Mouse (Mus musculus): Measurements from ENCODE around the gene Zfp385c. TPM values are rescaled to one million over a fixed set of nuclear protein-coding genes. Genes with fewer than 3 reads are reported as not detected.
A peak's percentile ranks its signal among the peaks of the same experiment; 100 is the strongest.

Zfp385c gene
- polyA plus RNA-seq, 1 experiment from 2014 or later = not detected

GRCm38 (mm10) chr11:100611627-100612026, 80.6 kb downstream of the Zfp385c start:
- ATAC-seq (ENCODE audit: insufficient read depth) = no peak
- peaks cover 7% of the 10 kb centered on the region; the same call in 1 of the 2 replicates for H3K36me3 ChIP-seq (replicated peaks)
- no peak overlapping the region for H3K27ac ChIP-seq (replicated peaks)
- H3K9ac ChIP-seq = no peak overlapping the region
- H3K4me1 ChIP-seq (replicated peaks) = peaks cover 17% of the 10 kb centered on the region
- no peak overlapping the region for H3K4me3 ChIP-seq (replicated peaks)
- H3K27me3 ChIP-seq = no peaks in the 10 kb centered on the region
- no peaks in the 10 kb centered on the region for H3K9me3 ChIP-seq (replicated peaks)
- H3K4me2 ChIP-seq = no peak overlapping the region
- WGBS (ENCODE audit: insufficient replicate concordance) = 66% methylated on average over 6 of the region's 6 CpGs

- Histone ChIP-seq H3K4me2 (no peak overlapping the region), H3K9me3 (replicated peaks) (no peaks in the 10 kb centered on the region), H3K36me3 (replicated peaks) (peaks cover 9% of the 10 kb centered on the region), H3K27me3 (no peaks in the 10 kb centered on the region), H3K4me3 (replicated peaks) (no peak overlapping the region), H3K4me1 (replicated peaks) (peaks cover 8% of the 10 kb centered on the region; the same call in 1 of the 2 replicates), H3K27ac (replicated peaks) (no peak overlapping the region), H3K9ac (no peak overlapping the region)
- no peak for ATAC-seq (ENCODE audit: insufficient read depth)
- WGBS (ENCODE audit: insufficient replicate concordance) = 66% methylated on average over 9 of the region's 9 CpGs
Observed at GRCm38 (mm10) chr11:100609997-100610680, 82.1 kb downstream of the Zfp385c start.

- no peaks in the 10 kb centered on the region for H3K27me3 ChIP-seq
- H3K27ac ChIP-seq (replicated peaks) = no peak overlapping the region
- H3K36me3 ChIP-seq (replicated peaks) = peaks cover 10% of the 10 kb centered on the region
- H3K4me3 ChIP-seq (replicated peaks) = no peak overlapping the region
- H3K9me3 ChIP-seq (replicated peaks) = no peaks in the 10 kb centered on the region
- H3K9ac ChIP-seq = no peak overlapping the region
- H3K4me1 ChIP-seq (replicated peaks) = peaks cover 8% of the 10 kb centered on the region; the same call in 1 of the 2 replicates
- WGBS (ENCODE audit: insufficient replicate concordance) = 79% methylated on average over 5 of the region's 5 CpGs
- ATAC-seq (ENCODE audit: insufficient read depth) = no peak
- no peak overlapping the region for H3K4me2 ChIP-seq
Observed at GRCm38 (mm10) chr11:100609355-100609996, 82.8 kb downstream of the Zfp385c start.

- no peak for ATAC-seq (ENCODE audit: insufficient read depth)
- Histone ChIP-seq H3K4me3 (replicated peaks) (no peak overlapping the region), H3K27ac (replicated peaks) (no peak overlapping the region), H3K4me1 (replicated peaks) (peaks cover 8% of the 10 kb centered on the region; the same call in 1 of the 2 replicates), H3K27me3 (no peaks in the 10 kb centered on the region), H3K9me3 (replicated peaks) (no peaks in the 10 kb centered on the region), H3K9ac (no peak overlapping the region), H3K36me3 (replicated peaks) (peaks cover 10% of the 10 kb centered on the region), H3K4me2 (no peak overlapping the region)
- WGBS (ENCODE audit: insufficient replicate concordance) = 59% methylated on average over 4 of the region's 4 CpGs
Observed at GRCm38 (mm10) chr11:100608796-100609195, 83.5 kb downstream of the Zfp385c start.

GRCm38 (mm10) chr11:100607121-100607520, 85.1 kb downstream of the Zfp385c start:
- Histone ChIP-seq H3K4me2 (no peak overlapping the region), H3K4me1 (replicated peaks) (peaks cover 13% of the 10 kb centered on the region; the same call in 1 of the 2 replicates), H3K9me3 (replicated peaks) (no peaks in the 10 kb centered on the region), H3K27ac (replicated peaks) (no peak overlapping the region), H3K36me3 (replicated peaks) (peaks cover 11% of the 10 kb centered on the region; the same call in 1 of the 2 replicates), H3K4me3 (replicated peaks) (no peak overlapping the region), H3K9ac (no peak overlapping the region), H3K27me3 (no peaks in the 10 kb centered on the region)
- ATAC-seq (ENCODE audit: insufficient read depth) = no peak
- 85% methylated on average over 6 of the region's 6 CpGs for WGBS (ENCODE audit: insufficient replicate concordance)

GRCm38 (mm10) chr11:100605451-100605850, 86.8 kb downstream of the Zfp385c start:
- H3K9ac ChIP-seq = no peak overlapping the region
- H3K4me2 ChIP-seq = no peak overlapping the region
- H3K9me3 ChIP-seq (replicated peaks) = no peaks in the 10 kb centered on the region
- H3K36me3 ChIP-seq (replicated peaks) = peaks cover 27% of the 10 kb centered on the region
- WGBS (ENCODE audit: insufficient replicate concordance) = 86% methylated on average over 10 of the region's 10 CpGs
- H3K27ac ChIP-seq (replicated peaks) = no peak overlapping the region
- ATAC-seq (ENCODE audit: insufficient read depth) = no peak
- no peak overlapping the region for H3K4me3 ChIP-seq (replicated peaks)
- peaks cover 21% of the 10 kb centered on the region; the same call in 1 of the 2 replicates for H3K4me1 ChIP-seq (replicated peaks)
- no peaks in the 10 kb centered on the region for H3K27me3 ChIP-seq

GRCm38 (mm10) chr11:100604321-100605005, 87.8 kb downstream of the Zfp385c start:
- H3K36me3 ChIP-seq (replicated peaks) = peaks cover 37% of the 10 kb centered on the region
- H3K27ac ChIP-seq (replicated peaks) = 0 out of 2 replicates have a peak overlapping the region, but pooled peaks have one; percentile 9
- no peak overlapping the region for H3K9ac ChIP-seq
- no peak for ATAC-seq (ENCODE audit: insufficient read depth)
- H3K4me3 ChIP-seq (replicated peaks) = no peak overlapping the region
- no peak overlapping the region for H3K4me2 ChIP-seq
- H3K9me3 ChIP-seq (replicated peaks) = no peaks in the 10 kb centered on the region
- H3K4me1 ChIP-seq (replicated peaks) = peaks cover 18% of the 10 kb centered on the region; the same call in 1 of the 2 replicates
- 70% methylated on average over 4 of the region's 4 CpGs for WGBS (ENCODE audit: insufficient replicate concordance)
- no peaks in the 10 kb centered on the region for H3K27me3 ChIP-seq

GRCm38 (mm10) chr11:100603813-100604212, 88.4 kb downstream of the Zfp385c start:
- WGBS (ENCODE audit: insufficient replicate concordance) = 74% methylated on average over 8 of the region's 8 CpGs
- H3K4me3 ChIP-seq (replicated peaks) = no peak overlapping the region
- no peak overlapping the region for H3K27ac ChIP-seq (replicated peaks)
- H3K27me3 ChIP-seq = no peaks in the 10 kb centered on the region
- no peak overlapping the region for H3K4me2 ChIP-seq
- ATAC-seq (ENCODE audit: insufficient read depth) = no peak
- peaks cover 43% of the 10 kb centered on the region for H3K36me3 ChIP-seq (replicated peaks)
- no peaks in the 10 kb centered on the region for H3K9me3 ChIP-seq (replicated peaks)
- no peak overlapping the region for H3K9ac ChIP-seq
- H3K4me1 ChIP-seq (replicated peaks) = peaks cover 18% of the 10 kb centered on the region; the same call in 1 of the 2 replicates

GRCm38 (mm10) chr11:100603155-100603554, 89.1 kb downstream of the Zfp385c start:
- no peak overlapping the region for H3K27ac ChIP-seq (replicated peaks)
- no peaks in the 10 kb centered on the region for H3K9me3 ChIP-seq (replicated peaks)
- peaks cover 45% of the 10 kb centered on the region for H3K36me3 ChIP-seq (replicated peaks)
- H3K9ac ChIP-seq = no peak overlapping the region
- no peak overlapping the region for H3K4me2 ChIP-seq
- H3K4me3 ChIP-seq (replicated peaks) = no peak overlapping the region
- no peaks in the 10 kb centered on the region for H3K27me3 ChIP-seq
- 78% methylated on average over 9 of the region's 9 CpGs for WGBS (ENCODE audit: insufficient replicate concordance)
- no peak for ATAC-seq (ENCODE audit: insufficient read depth)
- H3K4me1 ChIP-seq (replicated peaks) = peaks cover 13% of the 10 kb centered on the region; the same call in 1 of the 2 replicates

- 86% methylated on average over 3 of the region's 3 CpGs for WGBS (ENCODE audit: insufficient replicate concordance)
- Histone ChIP-seq H3K4me2 (no peak overlapping the region), H3K4me3 (replicated peaks) (no peak overlapping the region), H3K27ac (replicated peaks) (no peak overlapping the region), H3K27me3 (no peaks in the 10 kb centered on the region), H3K9ac (no peak overlapping the region), H3K4me1 (replicated peaks) (peaks cover 13% of the 10 kb centered on the region; the same call in 1 of the 2 replicates), H3K36me3 (replicated peaks) (peaks cover 61% of the 10 kb centered on the region), H3K9me3 (replicated peaks) (no peaks in the 10 kb centered on the region)
- ATAC-seq (ENCODE audit: insufficient read depth) = no peak
Observed at GRCm38 (mm10) chr11:100601372-100601771, 90.9 kb downstream of the Zfp385c start.

GRCm38 (mm10) chr11:100598074-100598473, 94.2 kb downstream of the Zfp385c start:
- Histone ChIP-seq H3K4me2 (no peak overlapping the region), H3K36me3 (replicated peaks) (peaks cover 90% of the 10 kb centered on the region), H3K4me3 (replicated peaks) (no peak overlapping the region), H3K27me3 (no peaks in the 10 kb centered on the region), H3K4me1 (replicated peaks) (peaks cover 12% of the 10 kb centered on the region; the same call in 1 of the 2 replicates), H3K9ac (no peak overlapping the region), H3K27ac (replicated peaks) (no peak overlapping the region), H3K9me3 (replicated peaks) (no peaks in the 10 kb centered on the region)
- WGBS (ENCODE audit: insufficient replicate concordance) = 71% methylated on average over 4 of the region's 4 CpGs
- no peak for ATAC-seq (ENCODE audit: insufficient read depth)
